Mouse (Mus musculus): ENCODE data around the gene Mctp2.

The Mctp2 gene

GRCm38 (mm10) chr7:72089463-72090175, 216.8 kb downstream of the Mctp2 start:
- no peak for DNase-seq (ENCODE audit: low spot score)

- no peak for DNase-seq (ENCODE audit: low spot score)
Observed at GRCm38 (mm10) chr7:72080705-72081104, 225.7 kb downstream of the Mctp2 start.

GRCm38 (mm10) chr7:72078896-72079295, 227.5 kb downstream of the Mctp2 start:
- no peak for DNase-seq (ENCODE audit: low spot score)

GRCm38 (mm10) chr7:72071418-72072184, 234.8 kb downstream of the Mctp2 start:
- no peak for DNase-seq (ENCODE audit: low spot score)

DNA sequence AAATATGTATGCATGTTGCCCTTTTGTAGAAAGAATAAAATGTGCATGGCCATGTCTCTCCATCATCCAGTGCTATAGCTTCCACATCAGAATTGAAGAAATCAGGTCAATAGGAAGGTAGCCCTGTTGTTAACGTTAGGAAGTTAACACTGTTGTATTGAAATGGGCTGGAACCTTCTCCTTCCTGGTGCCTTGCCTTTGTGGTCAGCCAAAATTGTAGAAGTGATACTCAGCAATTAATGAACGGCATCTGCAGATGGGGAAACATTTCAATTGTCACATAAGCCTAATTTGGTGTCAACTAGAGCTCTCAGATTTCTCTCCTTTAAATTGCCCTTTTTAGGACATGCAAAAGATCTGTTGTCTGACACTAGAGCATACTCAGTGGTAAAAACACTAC, 238.0 kb downstream of the Mctp2 start:
- no peak for DNase-seq (ENCODE audit: low spot score)

GRCm38 (mm10) chr7:72066352-72066751, 240.1 kb downstream of the Mctp2 start:
- DNase-seq (ENCODE audit: low spot score): no peak

DNA sequence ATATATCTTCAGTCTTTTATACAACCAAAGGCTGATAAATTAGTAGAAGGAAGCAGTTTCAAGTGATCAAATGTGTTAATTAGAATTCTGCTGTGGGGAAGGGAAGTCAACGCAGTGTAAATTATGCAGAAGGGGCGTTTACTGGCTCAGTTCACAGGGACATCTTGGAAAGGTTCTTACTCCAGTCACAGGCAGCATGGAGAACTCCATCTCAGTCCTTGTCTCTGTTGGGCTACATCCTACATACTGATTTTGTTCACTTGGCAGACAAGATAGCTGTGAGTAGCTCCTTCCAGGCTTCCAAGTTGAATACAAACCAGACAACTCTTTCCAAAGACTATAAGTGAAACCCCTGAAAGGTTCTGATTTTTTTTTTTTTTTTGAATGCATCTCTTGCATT, 254.6 kb downstream of the Mctp2 start:
- no peak for DNase-seq (ENCODE audit: low spot score)

- no peak for DNase-seq (ENCODE audit: low spot score)
Observed at GRCm38 (mm10) chr7:72047588-72048585, 258.5 kb downstream of the Mctp2 start.
